Mouse (Mus musculus): ENCODE results near the gene 4930562C15Rik. TPM values are rescaled to one million over a fixed set of nuclear protein-coding genes. Genes with fewer than 3 reads are reported as not detected.
A peak's percentile ranks its signal among the peaks of the same experiment; 100 is the strongest.

The 4930562C15Rik gene
- polyA plus RNA-seq, 1 experiment from 2014 or later: 2.2 TPM

DNA sequence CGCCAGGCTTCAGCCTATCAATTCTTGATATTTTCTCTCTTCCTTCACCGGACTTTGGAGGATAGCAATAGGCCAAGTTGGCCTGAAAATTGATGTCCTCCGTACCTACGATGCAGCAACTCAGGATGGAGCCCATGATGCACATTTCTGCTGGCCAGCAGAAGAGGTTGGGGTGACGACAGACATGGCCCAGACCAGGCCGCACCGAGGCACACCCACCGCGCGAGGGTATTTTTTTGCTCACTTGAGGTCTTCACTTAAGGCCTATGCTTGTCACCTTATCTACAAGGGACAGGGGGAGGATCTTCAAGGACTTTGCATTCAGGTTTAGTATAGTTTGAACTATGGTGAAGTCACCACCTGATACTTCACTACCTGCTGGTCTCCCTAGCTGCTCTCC lies 49.7 kb downstream of the 4930562C15Rik start:
- Histone ChIP-seq H3K27ac (ENCODE audit: low read length) (0 out of 2 replicates have a peak overlapping the region, but pooled peaks have one; percentile 94), H3K4me2 (replicated peaks; ENCODE audit: low read depth, low read length) (no peak overlapping the region), H3K9me3 (ENCODE audit: low read length) (no peaks in the 10 kb centered on the region), H3K36me3 (ENCODE audit: insufficient read depth, low read length) (no peaks in the 10 kb centered on the region), H3K27me3 (replicated peaks; ENCODE audit: insufficient read depth, low read length) (no peaks in the 10 kb centered on the region), H3K4me1 (ENCODE audit: insufficient read depth, low read depth, low read length) (peaks cover 23% of the 10 kb centered on the region), H3K4me3 (ENCODE audit: low read depth, low read length) (no peak overlapping the region), H3K9ac (replicated peaks; ENCODE audit: low read depth) (no peak overlapping the region)
- ATAC-seq: no peak
- WGBS: 94% methylated on average over 10 of the region's 10 CpGs
- DNase-seq (ENCODE audit: low spot score): no peak
- no peak for TF ChIP-seq CTCF (IDR thresholded peaks at IDR 0.05)
- no peak for TF ChIP-seq EP300 (IDR thresholded peaks at IDR 0.05)

DNA sequence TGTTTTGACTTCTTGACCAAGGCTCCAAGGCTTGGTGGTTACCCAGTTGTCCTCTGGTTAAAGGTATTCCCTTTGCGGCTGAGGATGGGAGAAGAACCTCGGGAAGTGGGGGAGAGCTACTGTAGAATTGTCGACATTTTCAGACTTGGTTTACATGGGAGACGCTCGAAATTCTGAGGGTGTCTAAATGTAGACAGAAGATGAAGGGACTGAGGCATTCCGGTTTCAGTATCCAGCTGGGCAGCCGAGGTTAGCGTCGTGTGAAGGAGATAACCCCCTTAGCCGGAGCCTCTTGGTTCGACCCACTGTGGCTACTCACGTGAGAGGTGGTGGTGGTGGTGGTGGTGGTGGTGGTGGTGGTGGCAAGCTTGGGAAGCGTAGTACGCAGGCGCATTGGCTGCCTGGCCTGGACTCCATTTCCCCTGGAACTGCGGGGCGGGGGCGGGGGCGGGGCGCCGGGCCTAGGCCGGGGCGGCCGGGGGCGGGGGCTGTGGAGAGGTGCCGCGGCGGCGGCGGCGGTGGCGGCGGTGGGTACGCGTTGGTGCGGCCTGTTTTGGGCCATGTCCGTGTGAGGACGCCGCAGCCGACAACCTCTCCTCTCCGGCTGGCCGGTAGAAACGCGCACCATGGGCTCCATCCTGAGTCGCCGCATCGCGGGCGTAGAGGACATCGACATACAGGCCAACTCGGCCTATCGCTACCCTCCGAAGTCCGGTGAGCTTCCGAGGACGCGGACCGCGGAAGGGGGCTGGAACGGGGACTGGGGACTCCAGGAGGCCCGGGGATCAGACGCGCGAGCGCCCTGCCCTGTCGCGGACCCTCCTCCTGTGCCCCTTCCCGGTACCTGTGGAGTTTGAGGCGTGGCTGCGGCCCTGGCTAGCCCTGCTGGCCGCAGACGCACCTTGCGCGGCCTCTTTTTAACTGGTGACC lies 50.8 kb downstream of the 4930562C15Rik start, which contains the start of gene Mgrn1:
Gene Mgrn1, plus strand, starts transcription at position 490 of the 930 bp plus-strand sequence.
- peak within 1 kb of the TSS; percentile 76 for H3K4me3 ChIP-seq (ENCODE audit: low read depth, low read length)
- no peaks in the 10 kb centered on the region for H3K27me3 ChIP-seq (replicated peaks; ENCODE audit: insufficient read depth, low read length)
- ATAC-seq: peak; percentile 87
- no peaks in the 10 kb centered on the region for H3K9me3 ChIP-seq (ENCODE audit: low read length)
- 2% methylated on average over 64 of the region's 74 CpGs for WGBS
- no peaks in the 10 kb centered on the region for H3K36me3 ChIP-seq (ENCODE audit: insufficient read depth, low read length)
- peak within 1 kb of the TSS; percentile 88 for H3K4me2 ChIP-seq (replicated peaks; ENCODE audit: low read depth, low read length)
- H3K4me1 ChIP-seq (ENCODE audit: insufficient read depth, low read depth, low read length): peaks cover 22% of the 10 kb centered on the region
- peak within 1 kb of the TSS; percentile 94 for H3K27ac ChIP-seq (ENCODE audit: low read length)
- H3K9ac ChIP-seq (replicated peaks; ENCODE audit: low read depth): peak within 1 kb of the TSS; percentile 91
- TF ChIP-seq CTCF (IDR thresholded peaks at IDR 0.05) (peak; percentile 6; the same call in 1 of the 2 replicates), EP300 (IDR thresholded peaks at IDR 0.05) (0 out of 2 replicates have a peak, but pooled peaks have one; percentile 43)
- peak; percentile 96 for DNase-seq (ENCODE audit: low spot score)

DNA sequence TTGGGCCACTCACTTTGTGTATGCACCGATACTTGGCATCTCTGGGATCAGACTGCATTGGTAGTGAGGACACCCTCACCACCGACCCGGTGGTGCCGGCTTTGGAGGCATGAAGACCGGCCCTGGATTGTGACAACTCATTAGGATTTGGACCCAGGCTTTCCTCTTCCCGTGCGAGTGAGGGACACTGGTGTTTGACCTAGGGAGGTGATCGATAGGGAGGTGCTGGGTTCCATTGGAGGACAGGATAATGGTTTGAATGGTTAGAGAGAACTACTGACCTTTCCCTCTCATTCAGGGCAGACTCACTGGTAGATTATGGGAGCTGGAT lies 51.4 kb downstream of the 4930562C15Rik start:
- H3K36me3 ChIP-seq (ENCODE audit: insufficient read depth, low read length): no peaks in the 10 kb centered on the region
- TF ChIP-seq CTCF (IDR thresholded peaks at IDR 0.05) (peak; percentile 1; the same call in 1 of the 2 replicates), EP300 (IDR thresholded peaks at IDR 0.05) (no peak)
- peak overlapping the region; percentile 91 for H3K9ac ChIP-seq (replicated peaks; ENCODE audit: low read depth)
- H3K9me3 ChIP-seq (ENCODE audit: low read length): no peaks in the 10 kb centered on the region
- peaks cover 18% of the 10 kb centered on the region for H3K4me1 ChIP-seq (ENCODE audit: insufficient read depth, low read depth, low read length)
- peak overlapping the region; percentile 88 for H3K4me2 ChIP-seq (replicated peaks; ENCODE audit: low read depth, low read length)
- 1% methylated on average over 8 of the region's 8 CpGs for WGBS
- no peak for DNase-seq (ENCODE audit: low spot score)
- no peaks in the 10 kb centered on the region for H3K27me3 ChIP-seq (replicated peaks; ENCODE audit: insufficient read depth, low read length)
- no peak for ATAC-seq
- peak overlapping the region; percentile 76 for H3K4me3 ChIP-seq (ENCODE audit: low read depth, low read length)
- H3K27ac ChIP-seq (ENCODE audit: low read length): peak overlapping the region; percentile 94

GRCm38 (mm10) chr16:4890201-4890709 lies 55.0 kb downstream of the 4930562C15Rik start:
- WGBS: 28% methylated on average over 4 of the region's 4 CpGs
- Histone ChIP-seq H3K4me1 (ENCODE audit: insufficient read depth, low read depth, low read length) (peaks cover 31% of the 10 kb centered on the region), H3K36me3 (ENCODE audit: insufficient read depth, low read length) (no peaks in the 10 kb centered on the region), H3K27ac (ENCODE audit: low read length) (peak overlapping the region; percentile 43; the same call in 1 of the 2 replicates), H3K9me3 (ENCODE audit: low read length) (no peaks in the 10 kb centered on the region), H3K4me2 (replicated peaks; ENCODE audit: low read depth, low read length) (no peak overlapping the region), H3K4me3 (ENCODE audit: low read depth, low read length) (no peak overlapping the region), H3K27me3 (replicated peaks; ENCODE audit: insufficient read depth, low read length) (no peaks in the 10 kb centered on the region), H3K9ac (replicated peaks; ENCODE audit: low read depth) (no peak overlapping the region)
- peak; percentile 52 for DNase-seq (ENCODE audit: low spot score)
- no peak for ATAC-seq
- TF ChIP-seq CTCF (IDR thresholded peaks at IDR 0.05): no peak
- TF ChIP-seq EP300 (IDR thresholded peaks at IDR 0.05): no peak

GRCm38 (mm10) chr16:4892171-4892570 lies 57.0 kb downstream of the 4930562C15Rik start:
- ATAC-seq (no peak), DNase-seq (ENCODE audit: low spot score) (peak; percentile 22)
- Histone ChIP-seq H3K36me3 (ENCODE audit: insufficient read depth, low read length) (no peaks in the 10 kb centered on the region), H3K4me1 (ENCODE audit: insufficient read depth, low read depth, low read length) (peaks cover 33% of the 10 kb centered on the region), H3K27ac (ENCODE audit: low read length) (no peak overlapping the region), H3K27me3 (replicated peaks; ENCODE audit: insufficient read depth, low read length) (no peaks in the 10 kb centered on the region), H3K9me3 (ENCODE audit: low read length) (no peaks in the 10 kb centered on the region), H3K9ac (replicated peaks; ENCODE audit: low read depth) (no peak overlapping the region), H3K4me2 (replicated peaks; ENCODE audit: low read depth, low read length) (no peak overlapping the region), H3K4me3 (ENCODE audit: low read depth, low read length) (no peak overlapping the region)
- WGBS: 69% methylated on average over 6 of the region's 6 CpGs
- no peak for TF ChIP-seq EP300 (IDR thresholded peaks at IDR 0.05)
- no peak for TF ChIP-seq CTCF (IDR thresholded peaks at IDR 0.05)

GRCm38 (mm10) chr16:4894201-4894908 lies 59.1 kb downstream of the 4930562C15Rik start:
- ATAC-seq (peak; percentile 87), DNase-seq (ENCODE audit: low spot score) (peak; percentile 79)
- H3K4me3 ChIP-seq (ENCODE audit: low read depth, low read length): no peak overlapping the region
- no peak overlapping the region for H3K9ac ChIP-seq (replicated peaks; ENCODE audit: low read depth)
- TF ChIP-seq EP300 (IDR thresholded peaks at IDR 0.05): peak; percentile 38; the same call in 1 of the 2 replicates
- no peak for TF ChIP-seq CTCF (IDR thresholded peaks at IDR 0.05)
- no peaks in the 10 kb centered on the region for H3K9me3 ChIP-seq (ENCODE audit: low read length)
- peak overlapping the region; percentile 79 for H3K27ac ChIP-seq (ENCODE audit: low read length)
- no peaks in the 10 kb centered on the region for H3K27me3 ChIP-seq (replicated peaks; ENCODE audit: insufficient read depth, low read length)
- H3K4me1 ChIP-seq (ENCODE audit: insufficient read depth, low read depth, low read length): peaks cover 25% of the 10 kb centered on the region; the same call in 1 of the 2 replicates
- H3K36me3 ChIP-seq (ENCODE audit: insufficient read depth, low read length): no peaks in the 10 kb centered on the region
- WGBS: 53% methylated on average over 7 of the region's 7 CpGs
- H3K4me2 ChIP-seq (replicated peaks; ENCODE audit: low read depth, low read length): no peak overlapping the region

Measured in lung, postnatal 0 days (tissue).